Mouse (Mus musculus): ENCODE measurements around the gene Rsph6a.

Gene Rsph6a

GRCm38 (mm10) chr7:19098811-19099210 lies 44.3 kb downstream of the Rsph6a start:
- DNase-seq (ENCODE audit: low read depth, low spot score): no peak

- DNase-seq (ENCODE audit: low read depth, low spot score): no peak
Observed at GRCm38 (mm10) chr7:19100290-19100689, 45.8 kb downstream of the Rsph6a start.

GRCm38 (mm10) chr7:19103741-19104140 lies 49.3 kb downstream of the Rsph6a start:
- no peak for DNase-seq (ENCODE audit: low read depth, low spot score)

- DNase-seq (ENCODE audit: low read depth, low spot score): no peak
Observed at GRCm38 (mm10) chr7:19104486-19104885, 50.0 kb downstream of the Rsph6a start.

GRCm38 (mm10) chr7:19107436-19107835 lies 52.9 kb downstream of the Rsph6a start:
- no peak for DNase-seq (ENCODE audit: low read depth, low spot score)

- DNase-seq (ENCODE audit: low read depth, low spot score): no peak
Observed at GRCm38 (mm10) chr7:19109565-19109964, 55.1 kb downstream of the Rsph6a start.

- DNase-seq (ENCODE audit: low read depth, low spot score): no peak
Observed at GRCm38 (mm10) chr7:19118028-19118771, 63.7 kb downstream of the Rsph6a start, which contains the start of gene Gm4969. Gene Gm4969 (minus strand): TSS chr7:19118368.

GRCm38 (mm10) chr7:19119083-19119482 lies 64.6 kb downstream of the Rsph6a start:
- no peak for DNase-seq (ENCODE audit: low read depth, low spot score)

- peak; percentile 95 for DNase-seq (ENCODE audit: low read depth, low spot score)
Observed at GRCm38 (mm10) chr7:19119631-19120429, 65.3 kb downstream of the Rsph6a start, which contains the start of gene Fbxo46. Gene Fbxo46 (plus strand): TSS chr7:19119859.

- no peak for DNase-seq (ENCODE audit: low read depth, low spot score)
Observed at GRCm38 (mm10) chr7:19121686-19122085, 67.2 kb downstream of the Rsph6a start.

All from brain, embryonic 18.5 days (tissue).